Mouse (Mus musculus) intestine, postnatal 0 days (tissue): ENCODE results near the gene Arl5b. TPM values are rescaled to one million over a fixed set of nuclear protein-coding genes. Genes with fewer than 3 reads are reported as not detected.
A peak's percentile ranks its signal among the peaks of the same experiment; 100 is the strongest.

Experiments used
- ATAC-seq: fragments of 200-750 bp; cut with Nextera tagmentation; 2 replicates; pipeline ENCODE4 v1.8.0; 2017; ENCODE audit warnings: mild to moderate bottlenecking, moderate TSS enrichment, moderate library complexity
- H3K27ac ChIP-seq: fragments of 300-500 bp; sonication (generic); 2 replicates; pipeline ENCODE4 v1.5.1; 2014; ENCODE audit warnings: mild to moderate bottlenecking, low read depth, low read length, moderate library complexity
- H3K27me3 ChIP-seq: fragments of 300-500 bp; sonication (generic); replicated peaks from 2 replicates; pipeline ENCODE4 v1.6.1; 2014; ENCODE audit warnings: low read length, mixed read lengths; ENCODE audit not compliant: control insufficient read depth, insufficient read depth
- H3K36me3 ChIP-seq: fragments of 300-500 bp; sonication (generic); 2 replicates; pipeline ENCODE4 v1.6.1; 2014; ENCODE audit warnings: mild to moderate bottlenecking, moderate library complexity; ENCODE audit not compliant: control insufficient read depth, insufficient read depth
- H3K4me1 ChIP-seq: fragments of 300-500 bp; sonication (generic); replicated peaks from 2 replicates; pipeline ENCODE4 v1.6.1; 2014; ENCODE audit warnings: antibody characterized with exemption, low read length, mixed read lengths; ENCODE audit not compliant: control insufficient read depth, insufficient read depth
- H3K4me2 ChIP-seq: fragments of 300-500 bp; sonication (generic); replicated peaks from 2 replicates; pipeline ENCODE4 v1.6.1; 2014; ENCODE audit warnings: low read depth, mild to moderate bottlenecking, moderate library complexity
- H3K4me3 ChIP-seq: fragments of 300-500 bp; sonication (generic); 2 replicates; pipeline ENCODE4 v1.5.1; 2014; ENCODE audit warnings: low read depth, low read length
- H3K9ac ChIP-seq: fragments of 300-500 bp; sonication (generic); 2 replicates; pipeline ENCODE4 v1.6.1; 2014; ENCODE audit warnings: mild to moderate bottlenecking, low read depth, low read length
- H3K9me3 ChIP-seq: fragments of 300-500 bp; sonication (generic); 2 replicates; pipeline ENCODE4 v1.6.1; 2016; ENCODE audit warnings: mixed run types; ENCODE audit not compliant: control insufficient read depth
- CTCF ChIP-seq: sonication (generic); IDR thresholded peaks from 2 replicates; pipeline ENCODE4 v1.5.1; 2016; ENCODE audit warnings: low read depth, mild to moderate bottlenecking, control low read depth, antibody characterized with exemption, moderate library complexity
- WGBS: fragments of 180-500 bp; shearing (Covaris S2); extraction: QIAGEN DNeasy Blood & Tissue Kit; methylation state at CpG from one replicate; pipeline ENCODE4 v1.1.7; 2014; 5-methylcytosine and 5-hydroxymethylcytosine counted together
- polyA plus RNA-seq: library from polyadenylated mRNA; unstranded; fragments of >200 nt; fragmentation: Nextera tagmentation; extraction: Ambion mirVana; gene quantifications from 2 replicates; pipeline ENCODE4 v1.2.1, GENCODE M21; 2015

Arl5b gene
- polyA plus RNA-seq, 1 experiment from 2014 or later = 13.4 TPM

GRCm38 (mm10) chr2:15040326-15040725 lies 8.9 kb upstream of the Arl5b start:
- no peak overlapping the region for H3K27ac ChIP-seq
- 57% methylated on average over 5 of the region's 5 CpGs for WGBS
- H3K27me3 ChIP-seq = no peaks in the 10 kb centered on the region
- H3K9me3 ChIP-seq = no peaks in the 10 kb centered on the region
- H3K36me3 ChIP-seq = peaks cover 3% of the 10 kb centered on the region; the same call in 1 of the 2 replicates
- peak; percentile 67 for TF ChIP-seq CTCF
- no peak overlapping the region for H3K4me2 ChIP-seq
- H3K4me1 ChIP-seq = no peaks in the 10 kb centered on the region
- no peak overlapping the region for H3K9ac ChIP-seq
- H3K4me3 ChIP-seq = no peak overlapping the region
- no peak for ATAC-seq

DNA sequence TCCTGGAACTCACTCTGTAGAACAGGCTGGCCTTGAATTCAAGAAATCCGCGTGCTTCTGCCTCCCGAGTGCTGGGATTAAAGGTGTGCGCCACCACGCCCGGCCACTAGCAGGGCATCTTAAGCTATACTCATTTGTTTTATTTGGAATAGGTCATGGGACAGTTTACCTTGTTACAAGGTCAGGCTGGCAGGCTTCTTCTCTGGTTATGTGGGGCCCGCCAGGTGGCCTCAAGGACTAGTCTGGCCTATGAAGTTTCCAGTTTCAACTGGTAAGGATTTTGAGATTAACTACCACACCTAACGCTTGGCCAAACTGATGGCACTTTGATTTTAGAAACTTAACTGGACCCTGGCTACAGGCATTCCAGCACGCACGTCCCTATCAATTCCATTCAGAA lies 5.3 kb downstream of the Arl5b start:
- ATAC-seq = peak; percentile 34
- peak overlapping the region; percentile 74 for H3K4me2 ChIP-seq
- H3K36me3 ChIP-seq = no peaks in the 10 kb centered on the region
- H3K4me1 ChIP-seq = peaks cover 10% of the 10 kb centered on the region; the same call in 1 of the 2 replicates
- peak overlapping the region; percentile 85 for H3K27ac ChIP-seq
- H3K27me3 ChIP-seq = no peaks in the 10 kb centered on the region
- no peak for TF ChIP-seq CTCF
- H3K9me3 ChIP-seq = no peaks in the 10 kb centered on the region
- H3K9ac ChIP-seq = peak overlapping the region; percentile 71
- WGBS = 13% methylated on average over 10 of the region's 10 CpGs
- peak overlapping the region; percentile 73 for H3K4me3 ChIP-seq

DNA sequence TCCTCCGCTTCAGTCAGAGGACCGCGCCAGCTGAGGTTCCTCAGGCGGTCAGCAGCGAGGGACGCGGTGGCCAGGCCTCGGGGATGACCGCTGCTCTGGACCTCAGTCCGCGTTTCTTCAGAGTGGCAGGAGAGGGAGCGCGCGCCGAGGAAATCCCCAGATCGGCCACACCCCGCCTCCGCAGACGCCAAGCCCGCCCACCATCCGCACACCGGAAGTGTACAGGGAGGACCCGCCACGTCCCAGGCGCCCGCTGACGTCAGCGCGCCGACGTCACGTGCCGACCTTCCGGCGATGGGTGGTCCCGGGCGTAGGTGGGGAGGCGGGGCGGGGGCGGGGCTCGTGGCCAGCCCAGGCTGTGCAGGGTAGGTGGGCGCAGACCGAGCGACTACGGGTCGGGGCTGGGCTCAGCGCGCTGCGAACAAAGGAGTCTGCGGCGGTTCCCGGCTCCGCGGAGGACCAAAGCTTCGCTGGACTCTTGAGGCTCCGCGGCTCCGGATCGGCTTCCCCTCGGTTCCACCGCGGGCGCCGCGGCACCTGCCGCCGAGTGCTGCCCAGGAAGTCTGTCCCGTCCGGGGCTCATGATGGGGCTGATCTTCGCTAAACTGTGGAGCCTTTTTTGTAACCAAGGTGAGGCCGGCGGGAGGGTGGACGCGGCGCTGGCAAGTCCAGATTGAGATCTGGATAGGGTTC lies 5.9 kb downstream of the Arl5b start, which contains the start of gene Nsun6:
TSS of gene Nsun6 (minus strand) at position 125 of the 693 bp plus-strand sequence.
- H3K4me2 ChIP-seq = peak within 1 kb of the TSS; percentile 74
- H3K27me3 ChIP-seq = no peaks in the 10 kb centered on the region
- H3K4me3 ChIP-seq = peak within 1 kb of the TSS; percentile 73
- H3K9ac ChIP-seq = peak within 1 kb of the TSS; percentile 71
- ATAC-seq = peak; percentile 98
- peak within 1 kb of the TSS; percentile 85 for H3K27ac ChIP-seq
- H3K36me3 ChIP-seq = no peaks in the 10 kb centered on the region
- TF ChIP-seq CTCF = peak; percentile 69
- H3K4me1 ChIP-seq = peaks cover 8% of the 10 kb centered on the region; the same call in 1 of the 2 replicates
- under 1% methylated on average over 75 of the region's 75 CpGs for WGBS
- no peaks in the 10 kb centered on the region for H3K9me3 ChIP-seq

- ATAC-seq = 0 out of 2 replicates have a peak, but pooled peaks have one; percentile 11
- H3K4me3 ChIP-seq = peak overlapping the region; percentile 73
- H3K9ac ChIP-seq = peak overlapping the region; percentile 71
- H3K4me2 ChIP-seq = peak overlapping the region; percentile 74
- peak overlapping the region; percentile 85 for H3K27ac ChIP-seq
- under 1% methylated on average over 15 of the region's 15 CpGs for WGBS
- TF ChIP-seq CTCF = no peak
- H3K9me3 ChIP-seq = no peaks in the 10 kb centered on the region
- H3K4me1 ChIP-seq = peaks cover 8% of the 10 kb centered on the region; the same call in 1 of the 2 replicates
- H3K36me3 ChIP-seq = no peaks in the 10 kb centered on the region
- H3K27me3 ChIP-seq = no peaks in the 10 kb centered on the region
Measured at GRCm38 (mm10) chr2:15055741-15056151, 6.6 kb downstream of the Arl5b start.

GRCm38 (mm10) chr2:15058227-15058626 lies 9.0 kb downstream of the Arl5b start:
- TF ChIP-seq CTCF = no peak
- Histone ChIP-seq H3K9me3 (no peaks in the 10 kb centered on the region), H3K4me1 (peaks cover 8% of the 10 kb centered on the region; the same call in 1 of the 2 replicates), H3K4me3 (no peak overlapping the region), H3K27me3 (no peaks in the 10 kb centered on the region), H3K4me2 (no peak overlapping the region), H3K9ac (no peak overlapping the region), H3K27ac (no peak overlapping the region), H3K36me3 (no peaks in the 10 kb centered on the region)
- WGBS = 72% methylated on average over 5 of the region's 5 CpGs
- ATAC-seq = no peak

DNA sequence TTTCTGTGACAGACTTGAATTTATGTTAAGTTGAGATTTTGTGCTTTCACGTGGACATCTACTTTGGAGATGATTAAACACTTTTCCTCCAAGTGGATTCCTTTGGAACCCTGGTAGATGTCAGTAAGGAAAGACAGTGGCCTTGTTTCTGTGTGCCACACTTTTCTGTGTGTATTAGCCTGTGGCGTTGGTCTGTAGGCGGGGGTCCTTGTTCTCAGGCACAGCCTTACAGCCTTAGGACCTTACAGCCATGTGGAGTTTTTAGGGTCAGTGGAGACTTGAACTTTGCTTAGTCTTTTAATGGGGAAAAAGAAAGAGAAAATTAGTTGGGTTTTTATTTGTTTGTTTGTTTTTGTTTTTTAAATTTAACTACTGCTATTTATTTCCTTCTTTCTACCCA lies 11.7 kb downstream of the Arl5b start:
- WGBS = 82% methylated on average over 3 of the region's 3 CpGs

More for the DNA sequence above, 11.7 kb downstream of the Arl5b start:
- no peaks in the 10 kb centered on the region for H3K9me3 ChIP-seq
- H3K36me3 ChIP-seq = no peaks in the 10 kb centered on the region
- TF ChIP-seq CTCF = no peak
- H3K27me3 ChIP-seq = no peaks in the 10 kb centered on the region
- ATAC-seq = no peak
- H3K27ac ChIP-seq = no peak overlapping the region
- H3K4me3 ChIP-seq = no peak overlapping the region
- H3K9ac ChIP-seq = no peak overlapping the region
- H3K4me2 ChIP-seq = no peak overlapping the region
- H3K4me1 ChIP-seq = 0 out of 2 replicates have a peak, but pooled peaks cover 17% of the 10 kb centered on the region
